Mouse (Mus musculus): ENCODE results near the gene Myh3.

DNA sequence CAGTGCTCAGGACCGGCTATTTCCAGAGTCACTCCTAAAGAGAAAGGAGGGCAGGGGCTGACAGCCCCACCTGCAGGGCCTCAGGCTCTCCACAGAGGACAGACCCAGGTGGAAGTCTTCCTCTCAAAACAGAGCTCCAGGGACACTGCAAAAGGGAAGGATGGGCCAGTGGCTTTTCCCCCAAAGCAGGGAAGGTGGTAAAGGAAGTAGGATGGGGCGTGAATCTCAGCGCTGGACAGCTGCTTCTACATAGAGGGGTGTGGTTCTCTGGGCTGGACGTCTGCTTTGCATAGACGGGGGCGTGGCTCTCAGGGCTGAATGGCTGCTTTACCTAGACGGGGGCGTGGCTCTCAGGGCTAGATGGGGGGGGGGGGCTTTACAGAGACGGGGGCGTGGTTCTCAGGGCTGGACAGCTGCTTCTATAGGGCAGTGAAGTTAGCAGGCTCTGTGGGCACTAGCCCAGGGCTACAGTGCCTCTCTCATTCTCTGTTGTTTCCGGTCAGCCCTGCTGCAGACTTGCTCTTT is 3.1 kb downstream of the Myh3 start:
- no peak for TF ChIP-seq CTCF (IDR thresholded peaks at IDR 0.05; ENCODE audit: extremely low read depth, insufficient read depth, low read length)
- no peak for TF ChIP-seq POLR2A (IDR thresholded peaks at IDR 0.05; ENCODE audit: extremely low read depth, insufficient read depth, low read length)
